Mouse (Mus musculus) activated CD4-positive, CD25-positive, alpha-beta regulatory T cell, adult 4 months (primary cell): Measurements from ENCODE around the gene Olfr1097. TPM values are rescaled to one million over a fixed set of nuclear protein-coding genes. Genes with fewer than 3 reads are reported as not detected.

ENCODE experiments used
- ATAC-seq: one replicate; pipeline ENCODE4 v1.8.0; 2017
- polyA plus RNA-seq, 2 experiments: library from polyadenylated mRNA; unstranded; fragments of 100-300 nt; shearing (Covaris generic); gene quantifications; one replicate each; pipeline ENCODE4 v1.2.1; 2017

Olfr1097 gene
- not detected for polyA plus RNA-seq

DNA sequence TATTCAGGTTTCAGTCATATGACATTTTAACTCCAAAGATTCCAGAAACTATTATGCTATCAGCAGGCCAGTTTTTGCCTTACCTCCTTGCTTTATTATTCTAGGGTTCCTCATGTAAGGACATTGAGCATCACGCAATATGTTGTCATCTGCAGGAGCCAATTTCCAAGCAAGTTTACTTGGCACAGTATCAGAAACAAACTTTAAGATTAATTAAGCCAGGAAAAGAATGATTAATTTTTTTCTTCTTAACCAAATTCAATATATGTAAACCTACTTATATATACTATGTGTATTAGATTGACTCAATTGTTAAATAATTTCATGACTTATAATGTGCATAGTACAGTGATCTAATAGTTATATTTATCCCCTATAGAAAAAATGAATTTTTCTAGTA, at the start of gene Olfr1097:
Gene Olfr1097 (minus strand): TSS at position 101 of the 400 bp plus-strand sequence.
- ATAC-seq = no peak

DNA sequence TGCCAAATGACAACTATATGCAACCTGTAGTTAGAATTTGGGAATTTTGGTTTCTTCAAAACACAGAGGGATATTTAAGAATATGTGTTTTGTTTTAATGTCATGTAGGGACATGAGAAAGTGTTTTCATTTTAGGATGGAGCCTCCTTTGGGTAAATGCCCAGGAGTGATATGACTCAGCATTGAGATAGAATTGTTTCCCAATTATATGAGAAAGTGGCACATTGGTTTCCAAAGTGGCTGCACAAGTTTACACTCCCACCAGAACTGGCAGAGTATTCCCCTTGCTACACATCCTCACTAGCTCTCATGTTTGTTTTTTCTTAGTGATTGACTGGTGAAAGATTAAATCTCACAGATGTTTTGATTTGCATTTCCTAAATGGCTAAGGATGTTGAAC, 34.5 kb upstream of the Olfr1097 start:
- no peak for ATAC-seq

DNA sequence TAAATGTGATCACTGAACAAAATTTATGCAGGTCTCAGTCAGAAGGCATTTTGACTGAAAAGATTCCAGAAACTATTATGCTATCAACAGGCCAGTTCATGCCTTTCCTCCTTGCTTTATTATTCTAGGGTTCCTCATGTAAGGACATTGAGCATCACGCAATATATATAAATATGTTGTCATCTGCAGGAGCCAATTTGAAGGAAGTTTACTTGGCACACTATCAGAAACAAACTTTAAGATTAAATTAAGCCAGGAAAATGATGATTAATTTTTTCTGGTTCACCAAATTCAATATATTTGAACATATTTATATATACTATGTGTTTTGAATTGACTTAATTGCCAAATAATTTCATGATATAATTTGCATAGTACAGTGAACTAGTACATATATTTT, 32.4 kb upstream of the Olfr1097 start, which contains the start of gene Olfr1098:
Gene Olfr1098 (minus strand): TSS at position 101 of the 400 bp plus-strand sequence.
- ATAC-seq = no peak

DNA sequence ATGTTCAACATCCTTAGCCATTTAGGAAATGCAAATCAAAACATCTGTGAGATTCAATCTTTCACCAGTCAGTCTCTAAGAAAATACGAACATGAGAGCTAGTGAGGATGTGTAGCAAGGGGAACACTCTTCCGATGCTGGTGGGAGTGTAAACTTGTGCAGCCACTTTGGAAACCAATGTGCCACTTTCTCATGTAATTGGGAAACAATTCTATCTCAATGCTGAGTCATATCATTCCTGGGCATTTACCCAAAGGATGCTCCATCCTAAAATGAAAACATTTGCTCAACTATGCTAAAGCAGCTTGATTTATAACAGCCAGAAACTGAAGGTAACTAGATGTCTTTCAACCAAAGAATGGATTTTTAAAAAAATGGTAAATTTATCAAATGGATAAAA, 13.6 kb upstream of the Olfr1097 start:
- no peak for ATAC-seq

DNA sequence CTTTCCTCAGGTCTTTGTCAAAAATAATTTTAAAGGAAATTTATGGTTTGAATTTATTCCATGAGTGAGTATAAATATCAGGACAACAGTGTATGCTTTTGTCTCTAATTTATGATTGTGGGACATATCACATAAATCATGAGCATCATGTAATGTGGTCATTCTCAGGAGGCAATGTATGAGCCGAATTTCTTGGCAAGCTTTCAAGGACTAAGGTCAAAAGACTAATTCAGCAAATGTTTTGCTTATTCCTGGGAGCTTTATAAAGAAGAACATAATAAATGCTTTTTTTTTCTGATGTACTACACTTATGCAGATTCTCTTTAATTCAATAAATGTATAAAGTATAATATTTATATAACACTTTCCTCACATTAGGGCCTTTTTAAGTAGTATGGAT, 17.3 kb downstream of the Olfr1097 start, which contains the start of gene Gm13723:
Gene Gm13723 (minus strand): TSS at position 101 of the 400 bp plus-strand sequence.
- no peak for ATAC-seq

DNA sequence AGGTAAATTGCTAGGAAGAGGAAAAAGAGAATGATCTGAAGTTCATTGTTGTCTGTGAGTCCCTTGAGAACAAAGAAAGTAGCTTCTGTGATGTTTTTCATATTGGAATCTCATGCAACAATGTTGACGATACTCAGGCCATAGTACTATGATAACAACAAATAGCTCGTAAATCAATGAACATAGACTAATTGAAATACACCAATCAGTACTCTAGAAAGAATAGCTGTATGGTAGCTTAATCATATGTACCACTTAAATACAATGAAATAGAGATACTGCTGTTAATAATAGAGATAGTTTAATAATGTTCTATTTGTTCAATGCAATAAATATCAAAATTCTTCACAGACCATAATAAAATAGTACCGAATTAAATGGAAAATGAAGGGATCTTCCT, 40.4 kb downstream of the Olfr1097 start, which contains the start of gene Olfr1095:
Gene Olfr1095 (minus strand): TSS at position 101 of the 400 bp plus-strand sequence.
- no peak for ATAC-seq

Other genes with a start within 250 kb of the Olfr1097 start
- gene Olfr1085, start 230.2 kb downstream of the Olfr1097 start, polyA plus RNA-seq = not detected
- not detected for gene Olfr1086, start 212.1 kb downstream of the Olfr1097 start, polyA plus RNA-seq
- not detected for gene Olfr1087, start 193.8 kb downstream of the Olfr1097 start, polyA plus RNA-seq
- gene Olfr1089, start 158.5 kb downstream of the Olfr1097 start, polyA plus RNA-seq = not detected
- gene Olfr1090, start 133.2 kb downstream of the Olfr1097 start, polyA plus RNA-seq = not detected
- not detected for gene Olfr1093, start 109.7 kb downstream of the Olfr1097 start, polyA plus RNA-seq
- gene Olfr141, start 82.2 kb downstream of the Olfr1097 start, polyA plus RNA-seq = not detected
- gene Olfr1094, start 67.6 kb downstream of the Olfr1097 start, polyA plus RNA-seq = not detected
- gene Olfr1095, start 40.5 kb downstream of the Olfr1097 start, polyA plus RNA-seq = not detected
- not detected for gene Gm13723, start 17.4 kb downstream of the Olfr1097 start, polyA plus RNA-seq
- not detected for gene Olfr1098, start 32.3 kb upstream of the Olfr1097 start, polyA plus RNA-seq
- not detected for gene Olfr1099, start 68.5 kb upstream of the Olfr1097 start, polyA plus RNA-seq
- gene Olfr1100, start 87.7 kb upstream of the Olfr1097 start, polyA plus RNA-seq = not detected
- not detected for gene Olfr1101, start 99.0 kb upstream of the Olfr1097 start, polyA plus RNA-seq
- gene Olfr1102, start 106.2 kb upstream of the Olfr1097 start, polyA plus RNA-seq = not detected
- gene Olfr1104, start 134.9 kb upstream of the Olfr1097 start, polyA plus RNA-seq = not detected
- not detected for gene Olfr1105, start 144.3 kb upstream of the Olfr1097 start, polyA plus RNA-seq
- gene Olfr1106, start 160.1 kb upstream of the Olfr1097 start, polyA plus RNA-seq = not detected
- gene Olfr1107, start 183.6 kb upstream of the Olfr1097 start, polyA plus RNA-seq = not detected
- not detected for gene Olfr1109, start 203.8 kb upstream of the Olfr1097 start, polyA plus RNA-seq
- not detected for gene Olfr259, start 222.4 kb upstream of the Olfr1097 start, polyA plus RNA-seq
- not detected for gene Olfr1110, start 248.1 kb upstream of the Olfr1097 start, polyA plus RNA-seq